Mouse (Mus musculus): Measurements from ENCODE around the gene Atp1b1. TPM values are rescaled to one million over a fixed set of nuclear protein-coding genes. Genes with fewer than 3 reads are reported as not detected.

The Atp1b1 gene
- polyA plus RNA-seq, 1 experiment from 2014 or later = 227 TPM

DNA sequence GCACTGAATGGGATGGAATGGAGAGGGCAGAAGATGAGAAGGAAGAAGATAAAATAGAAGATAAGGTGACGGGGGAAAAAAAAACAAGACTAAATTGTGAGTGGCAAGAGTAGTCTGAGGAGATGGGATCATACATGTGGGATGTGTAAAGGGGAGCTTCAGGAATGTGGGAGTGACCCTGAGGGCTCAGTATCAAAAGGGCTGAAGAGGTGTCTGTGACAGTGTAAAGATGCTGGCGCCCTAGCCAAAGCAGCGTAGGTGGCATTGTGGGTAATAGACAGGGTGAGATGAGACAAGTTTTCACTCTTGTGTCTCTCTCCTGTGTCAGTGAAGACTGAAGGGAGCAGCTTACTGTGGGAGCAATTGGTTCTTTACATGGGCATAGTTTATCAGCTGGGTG, 58.6 kb downstream of the Atp1b1 start:
- H3K4me3 ChIP-seq (ENCODE audit: low read depth, low read length) = no peak overlapping the region
- WGBS = 91% methylated on average over 3 of the region's 3 CpGs
- no peak for TF ChIP-seq CTCF (IDR thresholded peaks at IDR 0.05; ENCODE audit: low read depth)
- no peak overlapping the region for H3K9ac ChIP-seq (ENCODE audit: low read depth, low read length)
- H3K4me1 ChIP-seq (replicated peaks; ENCODE audit: control insufficient read depth, insufficient read depth, low read length) = 0 out of 2 replicates have a peak, but pooled peaks cover under 1% of the 10 kb centered on the region
- peaks cover 3% of the 10 kb centered on the region; the same call in 1 of the 2 replicates for H3K36me3 ChIP-seq (ENCODE audit: control insufficient read depth, insufficient read depth)
- no peak overlapping the region for H3K27ac ChIP-seq (ENCODE audit: low read depth, low read length)
- no peaks in the 10 kb centered on the region for H3K27me3 ChIP-seq (replicated peaks; ENCODE audit: control insufficient read depth, insufficient read depth, low read length)
- H3K4me2 ChIP-seq (replicated peaks; ENCODE audit: low read depth) = no peak overlapping the region
- no peaks in the 10 kb centered on the region for H3K9me3 ChIP-seq (ENCODE audit: control insufficient read depth)
- no peak for ATAC-seq

DNA sequence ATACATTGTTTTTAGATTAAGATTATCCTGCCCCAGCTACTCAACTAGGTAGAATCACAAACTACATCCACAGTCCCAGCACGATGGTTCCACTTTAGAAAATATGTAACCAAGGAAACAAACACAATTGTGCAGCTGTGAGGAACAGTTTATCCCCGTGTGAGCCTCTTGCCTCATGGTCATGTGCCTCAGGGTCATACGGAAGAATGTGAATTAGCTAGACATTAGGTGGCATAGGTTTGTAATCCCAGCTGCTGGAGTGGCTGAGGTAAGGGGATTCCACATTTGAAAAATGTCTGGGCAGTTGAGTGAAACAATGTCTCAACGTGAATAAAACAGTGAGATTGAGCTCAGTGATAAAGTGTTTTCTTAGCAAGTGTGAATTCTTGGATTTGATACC, 60.5 kb downstream of the Atp1b1 start:
- 33% methylated on average over 4 of the region's 4 CpGs for WGBS
- Histone ChIP-seq H3K9ac (ENCODE audit: low read depth, low read length) (no peak overlapping the region), H3K27me3 (replicated peaks; ENCODE audit: control insufficient read depth, insufficient read depth, low read length) (no peaks in the 10 kb centered on the region), H3K27ac (ENCODE audit: low read depth, low read length) (no peak overlapping the region), H3K9me3 (ENCODE audit: control insufficient read depth) (no peaks in the 10 kb centered on the region), H3K4me2 (replicated peaks; ENCODE audit: low read depth) (no peak overlapping the region), H3K4me1 (replicated peaks; ENCODE audit: control insufficient read depth, insufficient read depth, low read length) (no peaks in the 10 kb centered on the region), H3K36me3 (ENCODE audit: control insufficient read depth, insufficient read depth) (0 out of 2 replicates have a peak, but pooled peaks cover 3% of the 10 kb centered on the region), H3K4me3 (ENCODE audit: low read depth, low read length) (no peak overlapping the region)
- ATAC-seq = 0 out of 2 replicates have a peak, but pooled peaks have one; percentile 31
- no peak for TF ChIP-seq CTCF (IDR thresholded peaks at IDR 0.05; ENCODE audit: low read depth)

DNA sequence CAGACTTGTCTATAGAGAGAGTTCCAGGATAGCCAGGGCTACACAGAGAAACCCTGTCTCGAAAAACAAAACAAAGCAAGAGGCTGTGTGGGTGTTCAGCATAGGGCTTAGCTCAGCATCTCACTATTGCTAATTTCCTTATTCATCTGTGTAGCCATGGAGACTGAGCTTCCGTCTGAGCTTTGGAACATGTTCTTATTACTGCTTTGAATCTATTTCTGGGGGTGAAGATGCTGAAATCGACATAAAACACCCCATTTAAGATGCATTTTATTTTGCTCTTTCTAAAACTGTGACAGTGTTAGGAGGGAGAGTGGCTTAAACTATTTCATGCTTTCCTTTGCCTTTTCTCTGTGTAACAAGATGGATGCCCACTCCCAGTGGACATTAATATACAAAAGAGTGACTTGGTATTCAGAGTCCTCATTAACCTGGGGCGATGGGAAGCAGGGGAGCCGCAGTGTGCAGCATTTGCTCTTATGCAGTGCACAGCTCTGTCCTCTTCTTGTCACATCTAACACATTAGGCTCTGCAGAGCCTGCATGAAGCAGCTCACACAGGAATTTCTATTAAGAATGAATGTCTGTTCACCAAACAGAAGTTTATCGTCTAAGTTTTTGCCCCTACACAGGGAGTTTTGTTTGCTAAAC, 62.9 kb downstream of the Atp1b1 start:
- Histone ChIP-seq H3K4me3 (ENCODE audit: low read depth, low read length) (no peak overlapping the region), H3K9me3 (ENCODE audit: control insufficient read depth) (no peaks in the 10 kb centered on the region), H3K4me2 (replicated peaks; ENCODE audit: low read depth) (no peak overlapping the region), H3K4me1 (replicated peaks; ENCODE audit: control insufficient read depth, insufficient read depth, low read length) (no peaks in the 10 kb centered on the region), H3K27ac (ENCODE audit: low read depth, low read length) (no peak overlapping the region), H3K27me3 (replicated peaks; ENCODE audit: control insufficient read depth, insufficient read depth, low read length) (no peaks in the 10 kb centered on the region), H3K36me3 (ENCODE audit: control insufficient read depth, insufficient read depth) (no peaks in the 10 kb centered on the region), H3K9ac (ENCODE audit: low read depth, low read length) (no peak overlapping the region)
- no peak for TF ChIP-seq CTCF (IDR thresholded peaks at IDR 0.05; ENCODE audit: low read depth)
- ATAC-seq = no peak
- 89% methylated on average over 6 of the region's 6 CpGs for WGBS

DNA sequence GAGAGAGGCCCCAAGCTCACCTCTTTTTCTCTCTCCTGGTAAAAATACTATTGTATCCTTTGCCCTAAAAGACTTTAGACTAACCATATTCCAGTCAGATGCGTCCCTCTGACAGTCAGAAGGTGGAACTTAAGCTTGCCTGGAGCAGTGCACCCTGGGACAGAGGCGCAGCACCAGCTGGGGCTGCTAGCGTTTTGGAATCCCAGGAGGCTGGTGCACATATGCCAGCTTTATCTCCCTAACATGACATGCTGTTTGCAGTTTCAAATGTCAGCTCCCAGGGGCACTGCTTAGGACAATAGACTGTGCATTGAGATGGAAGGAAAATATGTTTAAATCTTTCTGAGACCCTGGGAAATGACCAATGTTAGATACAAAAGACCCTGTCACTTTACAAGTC, 66.0 kb downstream of the Atp1b1 start:
- ATAC-seq = no peak
- H3K27ac ChIP-seq (ENCODE audit: low read depth, low read length) = no peak overlapping the region
- 55% methylated on average over 3 of the region's 3 CpGs for WGBS
- H3K36me3 ChIP-seq (ENCODE audit: control insufficient read depth, insufficient read depth) = no peaks in the 10 kb centered on the region
- H3K9me3 ChIP-seq (ENCODE audit: control insufficient read depth) = no peaks in the 10 kb centered on the region
- H3K4me3 ChIP-seq (ENCODE audit: low read depth, low read length) = no peak overlapping the region
- H3K9ac ChIP-seq (ENCODE audit: low read depth, low read length) = no peak overlapping the region
- no peak overlapping the region for H3K4me2 ChIP-seq (replicated peaks; ENCODE audit: low read depth)
- H3K27me3 ChIP-seq (replicated peaks; ENCODE audit: control insufficient read depth, insufficient read depth, low read length) = no peaks in the 10 kb centered on the region
- H3K4me1 ChIP-seq (replicated peaks; ENCODE audit: control insufficient read depth, insufficient read depth, low read length) = no peaks in the 10 kb centered on the region
- no peak for TF ChIP-seq CTCF (IDR thresholded peaks at IDR 0.05; ENCODE audit: low read depth)

DNA sequence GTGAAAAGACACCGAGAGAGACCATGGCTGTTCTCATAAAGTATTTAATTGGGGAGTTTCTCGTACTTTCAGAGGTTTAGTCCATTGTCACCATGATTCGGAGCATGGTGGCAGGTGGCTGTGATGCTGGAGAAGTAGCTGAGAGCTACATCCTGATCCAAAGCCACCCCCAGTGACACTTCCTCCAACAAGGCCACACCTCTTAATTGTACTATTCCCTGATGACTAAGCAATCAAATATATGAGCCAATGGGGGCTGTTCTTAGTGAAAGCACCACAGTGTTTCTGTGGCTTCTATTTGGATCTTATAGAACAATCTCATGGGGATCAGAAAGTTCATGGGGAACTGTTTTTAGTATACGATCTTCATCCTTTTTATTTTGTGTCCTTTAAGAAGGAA, 68.4 kb downstream of the Atp1b1 start:
- no peak overlapping the region for H3K4me3 ChIP-seq (ENCODE audit: low read depth, low read length)
- H3K27me3 ChIP-seq (replicated peaks; ENCODE audit: control insufficient read depth, insufficient read depth, low read length) = no peaks in the 10 kb centered on the region
- H3K9ac ChIP-seq (ENCODE audit: low read depth, low read length) = no peak overlapping the region
- no peak for ATAC-seq
- no peak overlapping the region for H3K27ac ChIP-seq (ENCODE audit: low read depth, low read length)
- no peak for TF ChIP-seq CTCF (IDR thresholded peaks at IDR 0.05; ENCODE audit: low read depth)
- WGBS = 77% methylated on average over 4 of the region's 4 CpGs
- no peaks in the 10 kb centered on the region for H3K36me3 ChIP-seq (ENCODE audit: control insufficient read depth, insufficient read depth)
- H3K9me3 ChIP-seq (ENCODE audit: control insufficient read depth) = no peaks in the 10 kb centered on the region
- no peak overlapping the region for H3K4me2 ChIP-seq (replicated peaks; ENCODE audit: low read depth)
- no peaks in the 10 kb centered on the region for H3K4me1 ChIP-seq (replicated peaks; ENCODE audit: control insufficient read depth, insufficient read depth, low read length)

Other genes with a start within 250 kb of the Atp1b1 start
- 5.0 and 5.1 TPM in 2 replicates for gene Slc19a2, start 209.3 kb downstream of the Atp1b1 start, polyA plus RNA-seq (2015; fragmentation: Nextera tagmentation; extraction: Ambion mirVana)
- gene Ccdc181, start 182.8 kb downstream of the Atp1b1 start, polyA plus RNA-seq (2015; fragmentation: Nextera tagmentation; extraction: Ambion mirVana) = 5.2 and 6.0 TPM in 2 replicates
- 17.7 and 18.0 TPM in 2 replicates for gene Nme7, start 154.2 kb downstream of the Atp1b1 start, polyA plus RNA-seq (2015; fragmentation: Nextera tagmentation; extraction: Ambion mirVana)
- gene Blzf1, start 150.9 kb downstream of the Atp1b1 start, polyA plus RNA-seq (2015; fragmentation: Nextera tagmentation; extraction: Ambion mirVana) = 16.7 and 17.2 TPM in 2 replicates